Mouse (Mus musculus): ENCODE data around the gene Cpeb1.
A peak's percentile ranks its signal among the peaks of the same experiment; 100 is the strongest.

Gene Cpeb1

GRCm38 (mm10) chr7:81369724-81370123 lies 85.5 kb downstream of the Cpeb1 start:
- DNase-seq = peak; percentile 88

- DNase-seq = no peak
These were observed 87.3 kb downstream of the Cpeb1 start for GRCm38 (mm10) chr7:81367946-81368345.

- DNase-seq = no peak
These were observed 98.3 kb downstream of the Cpeb1 start for GRCm38 (mm10) chr7:81356975-81357374.

- no peak for DNase-seq
These were observed 98.9 kb downstream of the Cpeb1 start for GRCm38 (mm10) chr7:81356360-81356759.

GRCm38 (mm10) chr7:81355746-81356145 lies 99.5 kb downstream of the Cpeb1 start:
- no peak for DNase-seq

GRCm38 (mm10) chr7:81351826-81352225 lies 103.4 kb downstream of the Cpeb1 start:
- no peak for DNase-seq

- DNase-seq = no peak
These were observed 107.1 kb downstream of the Cpeb1 start for GRCm38 (mm10) chr7:81348206-81348605.

GRCm38 (mm10) chr7:81345447-81346170 lies 109.7 kb downstream of the Cpeb1 start:
- DNase-seq = no peak

GRCm38 (mm10) chr7:81344544-81345446 lies 110.5 kb downstream of the Cpeb1 start, which contains the start of gene Rps17:
TSS of gene Rps17 (minus strand) at chr7:81345254.
- peak; percentile 94 for DNase-seq

- no peak for DNase-seq
These were observed 111.4 kb downstream of the Cpeb1 start for GRCm38 (mm10) chr7:81343831-81344230.

GRCm38 (mm10) chr7:81343316-81343715 lies 111.9 kb downstream of the Cpeb1 start:
- DNase-seq = no peak

- DNase-seq = no peak
These were observed 112.7 kb downstream of the Cpeb1 start for GRCm38 (mm10) chr7:81342356-81343094.

GRCm38 (mm10) chr7:81341563-81341962 lies 113.7 kb downstream of the Cpeb1 start:
- no peak for DNase-seq

GRCm38 (mm10) chr7:81339783-81340182 lies 115.5 kb downstream of the Cpeb1 start:
- no peak for DNase-seq

GRCm38 (mm10) chr7:81338522-81338873 lies 116.8 kb downstream of the Cpeb1 start:
- DNase-seq = no peak

- no peak for DNase-seq
These were observed 117.3 kb downstream of the Cpeb1 start for GRCm38 (mm10) chr7:81337785-81338521.

GRCm38 (mm10) chr7:81336432-81336786 lies 118.9 kb downstream of the Cpeb1 start:
- no peak for DNase-seq

- DNase-seq = no peak
These were observed 119.4 kb downstream of the Cpeb1 start for GRCm38 (mm10) chr7:81335705-81336431.

GRCm38 (mm10) chr7:81331851-81332250 lies 123.4 kb downstream of the Cpeb1 start:
- DNase-seq = no peak

- no peak for DNase-seq
These were observed 124.5 kb downstream of the Cpeb1 start for GRCm38 (mm10) chr7:81330767-81331166.

- no peak for DNase-seq
These were observed 127.6 kb downstream of the Cpeb1 start for GRCm38 (mm10) chr7:81327661-81328060.

GRCm38 (mm10) chr7:81326859-81327258 lies 128.4 kb downstream of the Cpeb1 start:
- DNase-seq = no peak
